Mouse (Mus musculus) adrenal gland, adult 10 weeks (tissue): Measurements from ENCODE around the gene Prokr1. TPM values are rescaled to one million over a fixed set of nuclear protein-coding genes. Genes with fewer than 3 reads are reported as not detected.

Experiments used
- polyA plus RNA-seq: library from polyadenylated mRNA; stranded (reverse); fragments of 350-450 nt; fragmentation: Illumina TruSeq; extraction: RNeasy Lipid Tissue Mini Kit (QIAGEN cat#74804); gene quantifications from one replicate; pipeline ENCODE4 v1.2.3, GENCODE M21; 2014; ENCODE audit warnings: low read depth, low replicate concordance

The Prokr1 gene
- polyA plus RNA-seq: 0.47 TPM

DNA sequence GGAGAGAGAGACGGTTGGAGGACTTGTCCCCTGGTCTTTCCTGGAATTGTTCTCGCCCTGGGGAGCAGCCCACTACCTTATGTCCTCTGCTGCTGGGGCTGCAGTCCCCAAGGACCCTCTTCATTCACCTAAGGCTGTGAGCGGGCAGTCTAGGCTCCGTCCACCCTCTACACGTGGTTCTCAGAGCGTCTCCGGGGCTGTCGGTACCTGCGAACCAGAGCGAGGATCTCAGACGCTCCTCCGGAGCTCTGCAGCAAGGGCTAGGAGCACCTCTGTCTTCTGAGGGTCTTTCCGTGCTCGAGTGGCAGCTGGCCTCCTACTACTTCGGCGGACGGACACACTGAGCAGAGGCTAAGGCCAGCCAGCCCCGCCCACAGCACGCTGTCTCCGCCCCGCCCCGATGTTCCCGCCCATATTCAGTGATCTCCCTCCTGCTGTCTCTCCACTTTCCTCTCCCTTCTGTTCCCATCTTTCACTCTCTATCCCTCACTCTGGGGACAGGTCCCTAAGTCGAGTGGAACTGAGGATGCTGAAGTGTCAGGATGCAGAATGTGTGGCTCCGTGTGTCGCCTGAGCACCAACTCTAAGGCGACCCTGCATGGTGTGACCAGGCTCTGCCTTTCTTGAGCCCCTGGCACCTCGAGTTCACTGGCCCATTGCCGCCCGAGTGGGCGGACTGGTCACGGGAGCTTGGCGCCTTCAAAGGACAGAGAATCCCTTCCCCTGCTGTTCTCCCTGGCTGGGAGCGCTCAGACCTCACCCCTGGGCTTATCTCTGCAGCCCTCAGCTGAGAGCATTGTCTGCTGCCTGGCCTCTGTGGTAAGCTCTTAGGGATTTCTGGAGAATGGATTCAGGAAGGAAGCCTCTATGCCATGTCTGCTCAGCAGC lies at the start of gene Prokr1:
Prokr1 (minus strand) TSS at position 350 of the 888 bp plus-strand sequence.

GRCm38 (mm10) chr6:87532953-87533710 lies 57.4 kb downstream of the Prokr1 start, which contains the start of gene Arhgap25:
TSS of gene Arhgap25 (minus strand) at chr6:87533259.

Other genes with a start within 250 kb of the Prokr1 start
- not detected for gene Gkn1, start 239.8 kb downstream of the Prokr1 start, polyA plus RNA-seq
- gene Gkn2, start 217.4 kb downstream of the Prokr1 start, polyA plus RNA-seq: not detected
- not detected for gene Gkn3, start 201.8 kb downstream of the Prokr1 start, polyA plus RNA-seq
- not detected for gene Bmp10, start 161.7 kb downstream of the Prokr1 start, polyA plus RNA-seq
- gene Arhgap25, start 57.5 kb downstream of the Prokr1 start, polyA plus RNA-seq: 0.52 TPM
- 10.4 TPM for gene Aplf, start 81.5 kb upstream of the Prokr1 start, polyA plus RNA-seq
- not detected for gene Efcc1, start 140.1 kb upstream of the Prokr1 start, polyA plus RNA-seq
- not detected for gene Gp9, start 187.3 kb upstream of the Prokr1 start, polyA plus RNA-seq
- gene Rab43, start 221.4 kb upstream of the Prokr1 start, polyA plus RNA-seq: 5.8 TPM
- gene Gm45140, start 245.1 kb upstream of the Prokr1 start, polyA plus RNA-seq: not detected
- 15.8 TPM for gene Isy1, start 248.1 kb upstream of the Prokr1 start, polyA plus RNA-seq